Mouse (Mus musculus) liver, embryonic 15.5 days (tissue): ENCODE measurements around the gene Kirrel. TPM values are rescaled to one million over a fixed set of nuclear protein-coding genes. Genes with fewer than 3 reads are reported as not detected.

ENCODE experiments used
- ATAC-seq: fragments of 200-750 bp; cut with Nextera tagmentation; 2 replicates; pipeline ENCODE4 v1.8.0; 2017; ENCODE audit warnings: moderate number of reproducible peaks, mild to moderate bottlenecking, moderate library complexity; ENCODE audit not compliant: insufficient read depth
- H3K27ac ChIP-seq: fragments of 300-500 bp; sonication (generic); replicated peaks from 2 replicates; pipeline ENCODE4 v1.5.1; 2015; ENCODE audit warnings: mild to moderate bottlenecking, inconsistent platforms
- H3K27me3 ChIP-seq: fragments of 300-500 bp; sonication (generic); 2 replicates; pipeline ENCODE4 v1.6.1; 2015; ENCODE audit warnings: mild to moderate bottlenecking, inconsistent platforms
- H3K36me3 ChIP-seq: fragments of 300-500 bp; sonication (generic); replicated peaks from 2 replicates; pipeline ENCODE4 v1.6.1; 2015; ENCODE audit warnings: moderate library complexity, mild to moderate bottlenecking, inconsistent platforms
- H3K4me1 ChIP-seq: fragments of 300-500 bp; sonication (generic); replicated peaks from 2 replicates; pipeline ENCODE4 v1.6.1; 2015; ENCODE audit warnings: inconsistent platforms
- H3K4me2 ChIP-seq: fragments of 300-500 bp; sonication (generic); 2 replicates; pipeline ENCODE4 v1.6.1; 2015; ENCODE audit warnings: moderate library complexity, mild to moderate bottlenecking, inconsistent platforms
- H3K4me3 ChIP-seq: fragments of 300-500 bp; sonication (generic); replicated peaks from 2 replicates; pipeline ENCODE4 v1.5.1; 2015; ENCODE audit warnings: mild to moderate bottlenecking, inconsistent platforms
- H3K9ac ChIP-seq: fragments of 300-500 bp; sonication (generic); 2 replicates; pipeline ENCODE4 v1.6.1; 2015; ENCODE audit warnings: moderate library complexity, mild to moderate bottlenecking, inconsistent platforms
- H3K9me3 ChIP-seq: fragments of 300-500 bp; sonication (generic); replicated peaks from 2 replicates; pipeline ENCODE4 v1.6.1; 2016; ENCODE audit warnings: inconsistent platforms
- WGBS: fragments of 180-500 bp; shearing (Covaris S2); methylation state at CpG from one replicate; pipeline ENCODE4 v1.1.7; 2015; ENCODE audit warnings: mixed read lengths; ENCODE audit not compliant: insufficient replicate concordance; 5-methylcytosine and 5-hydroxymethylcytosine counted together
- polyA plus RNA-seq: library from polyadenylated mRNA; unstranded; fragments of >200 nt; fragmentation: Nextera tagmentation; extraction: Ambion mirVana; gene quantifications from 2 replicates; pipeline ENCODE4 v1.2.1, GENCODE M21; 2015

Kirrel gene
- polyA plus RNA-seq, 1 experiment from 2014 or later, result 0.92 TPM

- no peak overlapping the region for H3K4me3 ChIP-seq
- no peaks in the 10 kb centered on the region for H3K36me3 ChIP-seq
- H3K9ac ChIP-seq, result no peak overlapping the region
- H3K27ac ChIP-seq, result no peak overlapping the region
- WGBS, result 44% methylated on average over 4 of the region's 4 CpGs
- no peak for ATAC-seq
- peaks cover 58% of the 10 kb centered on the region for H3K27me3 ChIP-seq
- no peaks in the 10 kb centered on the region for H3K9me3 ChIP-seq
- H3K4me1 ChIP-seq, result peaks cover 17% of the 10 kb centered on the region; the same call in 1 of the 2 replicates
- no peak overlapping the region for H3K4me2 ChIP-seq
These were observed 2.1 kb upstream of the Kirrel start for GRCm38 (mm10) chr3:87176687-87177086.

GRCm38 (mm10) chr3:87175438-87175815 lies 880 bp upstream of the Kirrel start:
- no peak overlapping the region for H3K4me2 ChIP-seq
- no peaks in the 10 kb centered on the region for H3K9me3 ChIP-seq
- 33% methylated on average over 3 of the region's 3 CpGs for WGBS
- H3K27me3 ChIP-seq, result peaks cover 66% of the 10 kb centered on the region
- no peak overlapping the region for H3K27ac ChIP-seq
- H3K9ac ChIP-seq, result no peak overlapping the region
- peaks cover 19% of the 10 kb centered on the region; the same call in 1 of the 2 replicates for H3K4me1 ChIP-seq
- H3K36me3 ChIP-seq, result no peaks in the 10 kb centered on the region
- ATAC-seq, result no peak
- H3K4me3 ChIP-seq, result no peak overlapping the region

- no peak for ATAC-seq
- H3K36me3 ChIP-seq, result no peaks in the 10 kb centered on the region
- peak overlapping the region; percentile 68 for H3K4me2 ChIP-seq
- no peak overlapping the region for H3K9ac ChIP-seq
- no peaks in the 10 kb centered on the region for H3K9me3 ChIP-seq
- H3K27me3 ChIP-seq, result peaks cover 66% of the 10 kb centered on the region
- H3K27ac ChIP-seq, result no peak overlapping the region
- WGBS, result 2% methylated on average over 25 of the region's 25 CpGs
- H3K4me1 ChIP-seq, result peaks cover 19% of the 10 kb centered on the region
- peak overlapping the region; percentile 48 for H3K4me3 ChIP-seq
These were observed 356 bp upstream of the Kirrel start for GRCm38 (mm10) chr3:87174769-87175437.

- no peaks in the 10 kb centered on the region for H3K36me3 ChIP-seq
- H3K27me3 ChIP-seq, result peaks cover 66% of the 10 kb centered on the region
- peaks cover 26% of the 10 kb centered on the region for H3K4me1 ChIP-seq
- WGBS, result 11% methylated on average over 8 of the region's 8 CpGs
- no peak for ATAC-seq
- H3K4me2 ChIP-seq, result peak overlapping the region; percentile 68
- peak overlapping the region; percentile 15; the same call in 1 of the 2 replicates for H3K9ac ChIP-seq
- H3K27ac ChIP-seq, result no peak overlapping the region
- no peaks in the 10 kb centered on the region for H3K9me3 ChIP-seq
- H3K4me3 ChIP-seq, result peak overlapping the region; percentile 48
These were observed 961 bp downstream of the Kirrel start for GRCm38 (mm10) chr3:87173486-87174085.

GRCm38 (mm10) chr3:87173103-87173444 lies 1.5 kb downstream of the Kirrel start:
- peak overlapping the region; percentile 68 for H3K4me2 ChIP-seq
- no peaks in the 10 kb centered on the region for H3K36me3 ChIP-seq
- no peak overlapping the region for H3K9ac ChIP-seq
- H3K27ac ChIP-seq, result no peak overlapping the region
- H3K4me1 ChIP-seq, result peaks cover 26% of the 10 kb centered on the region
- no peak for ATAC-seq
- H3K9me3 ChIP-seq, result no peaks in the 10 kb centered on the region
- H3K4me3 ChIP-seq, result no peak overlapping the region
- WGBS, result 31% methylated on average over 2 of the region's 2 CpGs
- H3K27me3 ChIP-seq, result peaks cover 66% of the 10 kb centered on the region

- Histone ChIP-seq H3K4me1 (peaks cover 26% of the 10 kb centered on the region), H3K4me3 (peak overlapping the region; percentile 17; the same call in 1 of the 2 replicates), H3K27me3 (peaks cover 66% of the 10 kb centered on the region), H3K27ac (no peak overlapping the region), H3K9ac (no peak overlapping the region), H3K4me2 (peak overlapping the region; percentile 68), H3K36me3 (no peaks in the 10 kb centered on the region), H3K9me3 (no peaks in the 10 kb centered on the region)
- WGBS, result 6% methylated on average over 15 of the region's 15 CpGs
- ATAC-seq, result no peak
These were observed 2.0 kb downstream of the Kirrel start for GRCm38 (mm10) chr3:87172351-87173102.

GRCm38 (mm10) chr3:87171201-87172100 lies 3.1 kb downstream of the Kirrel start:
- H3K9me3 ChIP-seq, result no peaks in the 10 kb centered on the region
- no peak overlapping the region for H3K4me3 ChIP-seq
- ATAC-seq, result no peak
- peaks cover 26% of the 10 kb centered on the region for H3K4me1 ChIP-seq
- no peak overlapping the region for H3K4me2 ChIP-seq
- peaks cover 55% of the 10 kb centered on the region for H3K27me3 ChIP-seq
- no peak overlapping the region for H3K9ac ChIP-seq
- no peak overlapping the region for H3K27ac ChIP-seq
- no peaks in the 10 kb centered on the region for H3K36me3 ChIP-seq
- 48% methylated on average over 13 of the region's 13 CpGs for WGBS

- Histone ChIP-seq H3K4me3 (no peak overlapping the region), H3K4me1 (peaks cover 27% of the 10 kb centered on the region), H3K27me3 (peaks cover 36% of the 10 kb centered on the region), H3K9ac (no peak overlapping the region), H3K4me2 (no peak overlapping the region), H3K27ac (no peak overlapping the region), H3K36me3 (no peaks in the 10 kb centered on the region), H3K9me3 (no peaks in the 10 kb centered on the region)
- peak; percentile 51 for ATAC-seq
- 17% methylated on average over 5 of the region's 5 CpGs for WGBS
These were observed 5.0 kb downstream of the Kirrel start for GRCm38 (mm10) chr3:87169402-87170015.

GRCm38 (mm10) chr3:87168756-87169155 lies 5.8 kb downstream of the Kirrel start:
- Histone ChIP-seq H3K9ac (no peak overlapping the region), H3K4me2 (no peak overlapping the region), H3K4me1 (peaks cover 24% of the 10 kb centered on the region), H3K4me3 (no peak overlapping the region), H3K36me3 (no peaks in the 10 kb centered on the region), H3K27me3 (peaks cover 29% of the 10 kb centered on the region), H3K27ac (no peak overlapping the region), H3K9me3 (no peaks in the 10 kb centered on the region)
- no peak for ATAC-seq
- WGBS, result 54% methylated on average over 7 of the region's 7 CpGs

GRCm38 (mm10) chr3:87167621-87168020 lies 6.9 kb downstream of the Kirrel start:
- Histone ChIP-seq H3K4me3 (no peak overlapping the region), H3K4me2 (no peak overlapping the region), H3K36me3 (no peaks in the 10 kb centered on the region), H3K27ac (no peak overlapping the region), H3K9ac (no peak overlapping the region), H3K4me1 (peaks cover 18% of the 10 kb centered on the region), H3K27me3 (peaks cover 17% of the 10 kb centered on the region), H3K9me3 (no peaks in the 10 kb centered on the region)
- 58% methylated on average over 6 of the region's 6 CpGs for WGBS
- no peak for ATAC-seq
